Mouse (Mus musculus): ENCODE results near the gene Egr4.

Gene Egr4

GRCm38 (mm10) chr6:85502103-85502910 lies 11.1 kb downstream of the Egr4 start:
- in situ Hi-C loops (cut with MboI; ENCODE audit: low pct_unique_long_range_greater_than_20kb in 1 of 2, low sequenced_read_pairs in 2 of 2, unreplicated experiment in 1 of 2) = loop anchor here in 1 of 2 experiments (25.0 kb wide), 2 partner anchors 915 to 1790 kb away; partner anchors contain the start of genes Cyp26b1 and Vax2

GRCm38 (mm10) chr6:85501571-85502102 lies 11.8 kb downstream of the Egr4 start:
- in situ Hi-C loops (cut with MboI; ENCODE audit: low pct_unique_long_range_greater_than_20kb in 1 of 2, low sequenced_read_pairs in 2 of 2, unreplicated experiment in 1 of 2) = loop anchor here in 1 of 2 experiments (25.0 kb wide), 2 partner anchors 914 to 1789 kb away; partner anchors contain the start of genes Cyp26b1 and Vax2

GRCm38 (mm10) chr6:85500416-85500815 lies 13.0 kb downstream of the Egr4 start:
- in situ Hi-C loops (cut with MboI; ENCODE audit: low pct_unique_long_range_greater_than_20kb in 1 of 2, low sequenced_read_pairs in 2 of 2, unreplicated experiment in 1 of 2) = loop anchor here in 1 of 2 experiments (25.0 kb wide), 2 partner anchors 913 to 1788 kb away; partner anchors contain the start of genes Cyp26b1 and Vax2

- in situ Hi-C loops (cut with MboI; ENCODE audit: low pct_unique_long_range_greater_than_20kb in 1 of 2, low sequenced_read_pairs in 2 of 2, unreplicated experiment in 1 of 2) = no loop called here
These were observed 15.2 kb downstream of the Egr4 start for GRCm38 (mm10) chr6:85498147-85498546.

GRCm38 (mm10) chr6:85496976-85497375 lies 16.4 kb downstream of the Egr4 start:
- in situ Hi-C loops (cut with MboI; ENCODE audit: low pct_unique_long_range_greater_than_20kb in 1 of 2, low sequenced_read_pairs in 2 of 2, unreplicated experiment in 1 of 2) = no loop called here

- in situ Hi-C loops (cut with MboI; ENCODE audit: low pct_unique_long_range_greater_than_20kb in 1 of 2, low sequenced_read_pairs in 2 of 2, unreplicated experiment in 1 of 2) = no loop called here
These were observed 21.8 kb downstream of the Egr4 start for GRCm38 (mm10) chr6:85491606-85492005.

- in situ Hi-C loops (cut with MboI; ENCODE audit: low pct_unique_long_range_greater_than_20kb in 1 of 2, low sequenced_read_pairs in 2 of 2, unreplicated experiment in 1 of 2) = no loop called here
These were observed 23.1 kb downstream of the Egr4 start for GRCm38 (mm10) chr6:85490252-85490651.

- in situ Hi-C loops (cut with MboI; ENCODE audit: low pct_unique_long_range_greater_than_20kb in 1 of 2, low sequenced_read_pairs in 2 of 2, unreplicated experiment in 1 of 2) = no loop called here
These were observed 23.7 kb downstream of the Egr4 start for GRCm38 (mm10) chr6:85489717-85490116.

GRCm38 (mm10) chr6:85488510-85488909 lies 24.9 kb downstream of the Egr4 start:
- in situ Hi-C loops (cut with MboI; ENCODE audit: low pct_unique_long_range_greater_than_20kb in 1 of 2, low sequenced_read_pairs in 2 of 2, unreplicated experiment in 1 of 2) = no loop called here

GRCm38 (mm10) chr6:85485738-85486137 lies 27.7 kb downstream of the Egr4 start:
- in situ Hi-C loops (cut with MboI; ENCODE audit: low pct_unique_long_range_greater_than_20kb in 1 of 2, low sequenced_read_pairs in 2 of 2, unreplicated experiment in 1 of 2) = no loop called here

GRCm38 (mm10) chr6:85483843-85484721 lies 29.3 kb downstream of the Egr4 start:
- in situ Hi-C loops (cut with MboI; ENCODE audit: low pct_unique_long_range_greater_than_20kb in 1 of 2, low sequenced_read_pairs in 2 of 2, unreplicated experiment in 1 of 2) = no loop called here

- in situ Hi-C loops (cut with MboI; ENCODE audit: low pct_unique_long_range_greater_than_20kb in 1 of 2, low sequenced_read_pairs in 2 of 2, unreplicated experiment in 1 of 2) = no loop called here
These were observed 32.7 kb downstream of the Egr4 start for GRCm38 (mm10) chr6:85480685-85481084.

- in situ Hi-C loops (cut with MboI; ENCODE audit: low pct_unique_long_range_greater_than_20kb in 1 of 2, low sequenced_read_pairs in 2 of 2, unreplicated experiment in 1 of 2) = no loop called here
These were observed 33.4 kb downstream of the Egr4 start for GRCm38 (mm10) chr6:85479979-85480378.

GRCm38 (mm10) chr6:85478416-85478815 lies 35.0 kb downstream of the Egr4 start:
- in situ Hi-C loops (cut with MboI; ENCODE audit: low pct_unique_long_range_greater_than_20kb in 1 of 2, low sequenced_read_pairs in 2 of 2, unreplicated experiment in 1 of 2) = no loop called here

- in situ Hi-C loops (cut with MboI; ENCODE audit: low pct_unique_long_range_greater_than_20kb in 1 of 2, low sequenced_read_pairs in 2 of 2, unreplicated experiment in 1 of 2) = no loop called here
These were observed 35.9 kb downstream of the Egr4 start for GRCm38 (mm10) chr6:85477366-85477917.

- in situ Hi-C loops (cut with MboI; ENCODE audit: low pct_unique_long_range_greater_than_20kb in 1 of 2, low sequenced_read_pairs in 2 of 2, unreplicated experiment in 1 of 2) = no loop called here
These were observed 37.8 kb downstream of the Egr4 start for GRCm38 (mm10) chr6:85475581-85475980.

- in situ Hi-C loops (cut with MboI; ENCODE audit: low pct_unique_long_range_greater_than_20kb in 1 of 2, low sequenced_read_pairs in 2 of 2, unreplicated experiment in 1 of 2) = no loop called here
These were observed 40.8 kb downstream of the Egr4 start for GRCm38 (mm10) chr6:85472542-85472941.

GRCm38 (mm10) chr6:85471962-85472361 lies 41.4 kb downstream of the Egr4 start:
- in situ Hi-C loops (cut with MboI; ENCODE audit: low pct_unique_long_range_greater_than_20kb in 1 of 2, low sequenced_read_pairs in 2 of 2, unreplicated experiment in 1 of 2) = no loop called here

Data from mouse embryonic stem cell (cell line).